ENCODE assay signal across 11 mouse cellular contexts in the genomic region with DNA sequence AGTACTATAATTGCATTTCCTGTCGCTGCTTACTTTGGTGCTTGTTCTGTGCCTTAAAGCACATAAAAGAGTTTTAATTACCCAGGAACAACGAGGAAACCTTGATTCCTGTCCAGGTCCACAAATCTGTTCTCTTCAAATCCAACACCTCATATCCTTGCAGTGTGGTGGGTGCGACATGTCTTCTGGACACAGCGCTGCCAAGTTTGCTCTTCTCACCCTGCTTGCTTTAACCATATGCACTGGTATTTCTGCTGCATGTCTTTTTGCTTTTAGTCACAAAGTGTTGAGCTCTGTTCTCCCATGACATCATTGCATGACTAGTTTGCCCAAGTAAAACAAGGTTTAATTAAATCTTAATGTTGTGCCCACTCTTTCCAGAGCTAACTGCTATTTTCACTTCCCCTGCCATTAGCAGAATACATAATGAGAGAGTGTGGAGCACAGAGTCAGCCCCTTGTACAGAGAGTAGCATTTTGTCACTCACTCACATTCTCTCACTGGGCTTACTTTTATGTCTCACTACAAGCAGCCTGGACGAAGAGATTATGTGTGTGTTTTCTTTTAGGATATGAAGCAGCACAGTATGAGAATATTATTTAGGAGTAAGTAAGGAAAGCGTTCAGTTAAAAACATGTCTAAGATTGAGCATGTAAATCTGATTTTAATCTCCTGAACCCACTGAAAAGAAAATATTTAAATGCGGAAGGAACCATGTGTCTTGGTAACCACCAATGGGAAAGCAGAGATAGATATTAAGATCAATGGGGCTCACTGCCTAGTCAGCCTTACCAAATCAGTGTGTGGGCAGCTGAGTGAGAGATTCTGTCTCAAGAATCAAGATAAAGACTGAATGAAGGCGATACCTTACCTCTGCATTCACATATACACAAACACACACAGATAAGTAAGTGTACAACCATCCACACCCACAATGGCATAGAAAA.
DNase-seq lines count a peak whose midpoint lies in the region; ATAC-seq and TF ChIP-seq lines count a peak whose summit lies in the region.
"Had no signal": no experiment of that assay in that cellular context is flagged by ENCODE, and none has a peak within 500 bp of the region (broad histone marks: within the 10 kb centered on the region; RNA-seq: fewer than 3 reads in every experiment).

No protein-coding gene starts in this region.

- no peak overlapping the region for H3K4me2 ChIP-seq in neural tube, embryonic 14.5 days (ENCODE audit: low read depth, low read length)
- H3K4me2 ChIP-seq: hindbrain, embryonic 15.5 days; limb, embryonic 13.5 days; lung, embryonic 14.5 days had no signal

- no peak for TF ChIP-seq CTCF in layer of hippocampus, adult 2 months (conservative IDR thresholded peaks at IDR 0.05)

- ATAC-seq in neural tube, embryonic 14.5 days (ENCODE audit: low read depth): 0 out of 2 replicates have a peak, but pooled peaks have one; percentile 51

- H3K27ac ChIP-seq in neural tube, embryonic 14.5 days (ENCODE audit: low read depth, low read length): no peak overlapping the region
- H3K27ac ChIP-seq in layer of hippocampus, adult 2 months: peak overlapping the region; percentile 47; the same call in 1 of the 2 replicates
- H3K27ac ChIP-seq in heart, embryonic 10.5 days: no peak overlapping the region
- H3K27ac ChIP-seq: hindbrain, embryonic 15.5 days; limb, embryonic 13.5 days had no signal

- no peak overlapping the region for H3K4me3 ChIP-seq in neural tube, embryonic 14.5 days (ENCODE audit: low read depth, low read length)
- H3K4me3 ChIP-seq in layer of hippocampus, adult 2 months: no peak overlapping the region
- H3K4me3 ChIP-seq in heart, embryonic 10.5 days: no peak overlapping the region
- H3K4me3 ChIP-seq: hindbrain, embryonic 15.5 days; limb, embryonic 13.5 days had no signal

- intact Hi-C loops in left cerebral cortex, postnatal 36 days (cut with DNase I): loop anchor here (10.0 kb wide), 1 partner anchor 260 kb away; no protein-coding TSS in a partner anchor

- 80% methylated on average over 8 of the region's 8 CpGs for WGBS in neural tube, embryonic 14.5 days
- WGBS in heart, embryonic 10.5 days: 84% methylated on average over 8 of the region's 8 CpGs

- no peak overlapping the region for H3K9ac ChIP-seq in neural tube, embryonic 14.5 days (replicated peaks; ENCODE audit: low read depth, low read length)
- H3K9ac ChIP-seq: hindbrain, embryonic 15.5 days; limb, embryonic 13.5 days; lung, embryonic 14.5 days had no signal

- H3K4me1 ChIP-seq in neural tube, embryonic 14.5 days (ENCODE audit: control insufficient read depth, insufficient read depth, low read length): no peaks in the 10 kb centered on the region
- no peaks in the 10 kb centered on the region for H3K4me1 ChIP-seq in heart, embryonic 10.5 days
- H3K4me1 ChIP-seq: hindbrain, embryonic 15.5 days; limb, embryonic 13.5 days had no signal

- no peaks in the 10 kb centered on the region for H3K9me3 ChIP-seq in neural tube, embryonic 14.5 days (ENCODE audit: control insufficient read depth, low read length)
- H3K9me3 ChIP-seq in heart, embryonic 10.5 days: no peaks in the 10 kb centered on the region
- H3K9me3 ChIP-seq: hindbrain, embryonic 15.5 days; limb, embryonic 13.5 days had no signal

- DNase-seq in neural tube, embryonic 10.5 days (ENCODE audit: extremely low spot score, low spot score): no peak
- DNase-seq in layer of hippocampus, adult 2 months (ENCODE audit: low spot score in 2 of 2): peak; percentile 13 to 19
- DNase-seq in left cerebral cortex, postnatal 36 days (ENCODE audit: low spot score in 2 of 2): peak; percentile 63 to 65
- no peak for DNase-seq in liver
- DNase-seq in thymus, adult 18-20 months: no peak
- no peak for DNase-seq in heart, embryonic 10.5 days (ENCODE audit: low spot score)
- no peak for DNase-seq in adrenal gland, adult 18-20 months (ENCODE audit: low spot score in 2 of 2)
- DNase-seq: lung, embryonic 14.5 days had no signal

- H3K27me3 ChIP-seq in neural tube, embryonic 14.5 days (ENCODE audit: control insufficient read depth, insufficient read depth, low read length): no peaks in the 10 kb centered on the region
- H3K27me3 ChIP-seq in heart, embryonic 10.5 days (ENCODE audit: insufficient read depth, poor library complexity, severe bottlenecking): no peaks in the 10 kb centered on the region
- H3K27me3 ChIP-seq: hindbrain, embryonic 15.5 days; limb, embryonic 13.5 days had no signal

- H3K36me3 ChIP-seq in neural tube, embryonic 14.5 days (ENCODE audit: control insufficient read depth, insufficient read depth, low read length): no peaks in the 10 kb centered on the region
- H3K36me3 ChIP-seq in heart, embryonic 10.5 days: no peaks in the 10 kb centered on the region
- H3K36me3 ChIP-seq: hindbrain, embryonic 15.5 days; limb, embryonic 13.5 days had no signal

Comparison
In these comparisons a context has a peak if more than half of its experiments do, and no peak if none do; other contexts are left out.
1. DNase-seq: peak in layer of hippocampus, adult 2 months (2 of 2) and left cerebral cortex, postnatal 36 days (2 of 2); none in neural tube, embryonic 10.5 days (single experiment), liver (single experiment), thymus, adult 18-20 months (0 of 2), heart, embryonic 10.5 days (single experiment) and adrenal gland, adult 18-20 months (0 of 2).